ENCODE assay signal across 8 mouse cellular contexts in the genomic region with DNA sequence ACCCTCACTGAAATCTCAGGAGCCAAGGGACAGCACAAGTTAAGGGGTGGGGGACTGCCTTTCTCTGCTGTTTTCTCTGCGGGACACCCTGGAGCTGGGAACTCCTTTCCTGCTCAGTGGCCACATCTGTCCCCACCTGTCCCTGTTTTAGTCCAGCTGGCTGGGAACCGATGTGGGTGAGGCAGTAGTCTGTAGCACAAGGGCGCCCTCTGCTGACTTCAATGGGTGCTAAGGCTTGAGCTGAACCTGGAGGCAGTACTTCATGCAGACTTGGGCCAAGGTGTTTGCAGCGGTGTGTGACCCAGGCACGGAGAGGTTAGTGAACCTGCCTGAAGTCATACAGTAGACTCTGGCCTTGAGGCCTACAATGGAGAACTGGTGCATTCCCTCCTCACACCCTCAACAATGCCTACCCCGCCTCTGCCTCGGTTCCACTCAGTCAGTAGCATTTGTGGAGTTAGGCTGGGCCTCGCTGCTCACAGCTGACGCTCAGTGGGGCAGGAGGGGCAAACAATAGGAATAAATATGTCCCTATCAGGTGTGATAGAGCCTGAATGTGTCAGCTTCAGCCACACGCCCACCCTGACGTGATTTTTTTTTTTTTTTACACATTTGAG. TPM values are rescaled to one million over a fixed set of nuclear protein-coding genes. Genes with fewer than 3 reads are reported as not detected.
A peak's percentile ranks its signal among the peaks of the same experiment; 100 is the strongest.
DNase-seq lines count a peak whose midpoint lies in the region; ATAC-seq lines count a peak whose summit lies in the region.

No protein-coding gene starts in this region.

- no peak overlapping the region for H3K27ac ChIP-seq in hindbrain, embryonic 15.5 days (replicated peaks)

- H3K4me1 ChIP-seq in hindbrain, embryonic 15.5 days (replicated peaks): no peaks in the 10 kb centered on the region

- no peak overlapping the region for H3K4me3 ChIP-seq in hindbrain, embryonic 15.5 days

- H3K9ac ChIP-seq in hindbrain, embryonic 15.5 days: no peak overlapping the region

- no peaks in the 10 kb centered on the region for H3K9me3 ChIP-seq in hindbrain, embryonic 15.5 days

- peak; percentile 91 for DNase-seq in NIH3T3 (ENCODE audit: low read depth)
- DNase-seq in cerebellum, postnatal 14 days: peak; percentile 88 to 95
- DNase-seq in frontal cortex, postnatal 36 days (ENCODE audit: low spot score in 2 of 2): peak; percentile 89 to 91
- peak; percentile 72 to 80 for DNase-seq in layer of hippocampus, postnatal 36 days
- DNase-seq in lung, postnatal 25 days (ENCODE audit: low spot score): peak; percentile 91
- peak; percentile 84 for DNase-seq in retina, postnatal 7 days (ENCODE audit: low read depth, low spot score)
- DNase-seq in urinary bladder, adult 18-20 months (ENCODE audit: low spot score in 2 of 2): peak; percentile 77 to 82

- H3K27me3 ChIP-seq in hindbrain, embryonic 15.5 days: no peaks in the 10 kb centered on the region

- peak; percentile 65 for ATAC-seq in hindbrain, embryonic 15.5 days (ENCODE audit: low FRiP score, low read depth)

- H3K4me2 ChIP-seq in hindbrain, embryonic 15.5 days: no peak overlapping the region

- H3K36me3 ChIP-seq in hindbrain, embryonic 15.5 days: peaks cover 13% of the 10 kb centered on the region; the same call in 1 of the 2 replicates

- WGBS in hindbrain, embryonic 15.5 days: 33% methylated on average over 11 of the region's 11 CpGs

RNA-seq across cellular contexts. Expression of gene Ube2v1, which starts 26.6 kb away (rescaled TPM):
- 334 and 356 TPM in 2 replicates for polyA plus RNA-seq in hindbrain, embryonic 15.5 days (2015; fragmentation: Nextera tagmentation; extraction: Ambion mirVana)
- 100 to 1,000 TPM; 208 to 231 TPM for total RNA-seq in layer of hippocampus, postnatal 36 days (2021)

RNA-seq across cellular contexts. Expression of gene Gm20431, which starts 56.0 kb away (rescaled TPM):
- 8.6 and 11.5 TPM in 2 replicates for polyA plus RNA-seq in hindbrain, embryonic 15.5 days (2015; fragmentation: Nextera tagmentation; extraction: Ambion mirVana)
- 10 to 100 TPM; 39.4 to 47.0 TPM for total RNA-seq in layer of hippocampus, postnatal 36 days (2021)
